Mouse (Mus musculus): Measurements from ENCODE around the gene Add3.

DNA sequence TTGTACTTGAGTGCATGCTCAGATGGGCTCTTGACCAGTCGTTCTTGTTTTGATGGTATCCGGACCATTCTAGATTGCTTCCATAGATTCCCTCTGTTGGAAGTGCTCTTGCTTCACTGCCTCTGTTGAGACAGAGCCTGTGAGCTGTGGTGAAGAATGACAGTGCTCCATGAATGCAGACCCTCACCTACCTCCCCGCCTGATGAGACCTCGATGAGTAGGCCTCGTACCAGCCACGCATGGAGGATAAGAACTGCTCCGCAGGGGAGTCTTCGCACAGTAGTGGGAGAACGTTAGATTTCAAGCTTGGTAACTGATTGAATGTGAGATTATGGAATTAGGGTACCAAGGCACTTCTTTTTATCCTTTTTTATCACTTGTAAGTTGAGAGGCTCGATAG, 56.7 kb downstream of the Add3 start:
- no peak for TF ChIP-seq POLR2A (IDR thresholded peaks at IDR 0.05; ENCODE audit: low read depth, low read length)
- TF ChIP-seq CTCF (IDR thresholded peaks at IDR 0.05; ENCODE audit: borderline replicate concordance, insufficient read depth, low read length): no peak

All from embryonic fibroblast, embryonic 13.5 days (primary cell).